Mouse (Mus musculus) MN1 (cell line): ENCODE results near the gene Pms1.

ENCODE experiments used
- DNase-seq: peaks from one replicate; pipeline ENCODE4 v3.0.0-alpha.2; 2016; ENCODE audit warnings: low spot score

The Pms1 gene

GRCm38 (mm10) chr1:53194536-53194935, 102.3 kb downstream of the Pms1 start:
- no peak for DNase-seq

DNA sequence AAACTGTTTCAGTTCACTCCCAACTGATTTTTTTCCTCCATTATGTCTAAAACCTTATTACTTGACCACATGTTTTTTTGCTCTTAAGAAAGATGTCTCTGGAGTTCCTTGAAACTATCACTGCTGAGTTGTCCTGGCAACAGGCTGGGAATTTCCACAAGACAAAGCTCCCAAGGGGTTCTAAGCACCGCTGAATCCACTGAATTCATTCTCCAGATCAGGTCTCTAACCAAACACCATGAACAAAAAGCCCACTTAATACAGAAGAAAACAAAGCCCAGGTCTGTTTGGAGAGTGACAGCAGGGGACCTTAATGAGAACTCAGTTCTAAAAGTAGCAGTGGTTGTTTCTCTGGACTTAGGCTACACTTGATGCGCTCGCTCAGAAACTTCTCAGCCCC, 105.6 kb downstream of the Pms1 start:
- DNase-seq = no peak

DNA sequence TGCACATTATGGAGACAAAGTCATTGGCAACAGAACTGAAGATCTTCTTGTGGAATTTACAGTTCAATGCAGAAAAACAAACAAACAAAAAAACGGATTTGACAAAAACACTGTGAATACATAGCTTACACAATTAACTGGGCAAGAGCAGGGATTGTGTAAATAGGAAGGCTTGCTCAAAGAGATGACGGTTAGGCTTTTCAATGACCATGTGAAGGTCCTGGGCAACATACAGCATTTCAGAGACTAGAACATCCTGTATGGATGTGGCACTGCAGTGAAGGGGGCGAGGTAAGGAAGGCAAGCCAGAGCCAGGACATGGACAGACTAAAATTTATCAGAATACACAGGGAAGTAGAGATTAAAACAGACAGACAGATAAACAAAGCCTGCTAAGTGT, 107.2 kb downstream of the Pms1 start:
- no peak for DNase-seq

DNA sequence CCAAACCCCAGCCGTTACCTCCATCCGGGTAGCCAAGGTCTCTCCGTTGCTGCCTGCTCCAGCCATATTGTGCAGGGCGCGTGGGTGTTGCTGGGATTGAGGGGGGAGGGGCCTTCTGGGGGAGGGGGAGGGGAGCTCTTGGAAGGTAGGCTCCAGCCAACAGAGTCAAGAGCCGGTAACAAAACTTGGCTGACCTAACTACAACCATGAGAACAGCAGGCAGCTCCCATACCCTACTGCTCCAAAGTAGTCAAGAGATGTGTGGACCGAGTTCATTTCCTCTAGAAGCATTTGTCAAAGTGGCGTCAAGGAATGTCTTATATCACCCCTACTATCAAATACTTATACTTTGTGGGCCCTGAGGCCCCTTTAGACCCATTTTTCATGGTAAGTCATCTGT, 109.3 kb downstream of the Pms1 start, which contains the start of gene 1700019A02Rik:
TSS of gene 1700019A02Rik (minus strand) at position 101 of the 400 bp plus-strand sequence.
- no peak for DNase-seq

- DNase-seq = no peak
These were observed 110.5 kb downstream of the Pms1 start for GRCm38 (mm10) chr1:53186301-53186700.

GRCm38 (mm10) chr1:53157715-53158114, 139.1 kb downstream of the Pms1 start:
- DNase-seq = no peak
